Mouse (Mus musculus): ENCODE results near the gene Amdhd2. TPM values are rescaled to one million over a fixed set of nuclear protein-coding genes. Genes with fewer than 3 reads are reported as not detected.

Amdhd2 gene
- polyA plus RNA-seq, 1 experiment from 2014 or later: 36.8 TPM

DNA sequence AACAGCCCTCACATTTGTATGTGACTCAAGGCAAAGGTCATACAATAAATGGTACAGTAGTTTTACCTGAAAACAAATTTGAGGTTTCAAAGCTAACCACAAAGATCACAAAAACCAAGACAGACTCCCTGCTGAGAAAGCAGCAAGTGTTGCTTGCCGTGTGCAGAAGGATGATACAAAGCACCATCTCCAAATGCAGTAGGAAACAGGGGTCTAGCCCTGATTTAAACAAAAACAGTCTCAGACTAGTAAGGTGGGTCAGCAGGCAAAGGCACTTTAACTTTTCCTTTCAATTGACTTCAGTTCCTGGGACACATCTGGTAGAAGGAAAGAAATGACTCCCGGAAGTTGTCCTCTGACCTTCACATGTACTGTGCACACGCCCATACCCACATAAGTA, 36.8 kb downstream of the Amdhd2 start:
- Histone ChIP-seq H3K36me3 (no peaks in the 10 kb centered on the region), H3K9ac (no peak overlapping the region), H3K9me3 (no peaks in the 10 kb centered on the region), H3K4me1 (replicated peaks) (no peaks in the 10 kb centered on the region; the same call in 1 of the 2 replicates), H3K4me3 (no peak overlapping the region), H3K27me3 (no peaks in the 10 kb centered on the region), H3K4me2 (no peak overlapping the region), H3K27ac (no peak overlapping the region)
- ATAC-seq (ENCODE audit: low FRiP score): no peak
- WGBS: 81% methylated on average over 3 of the region's 3 CpGs

DNA sequence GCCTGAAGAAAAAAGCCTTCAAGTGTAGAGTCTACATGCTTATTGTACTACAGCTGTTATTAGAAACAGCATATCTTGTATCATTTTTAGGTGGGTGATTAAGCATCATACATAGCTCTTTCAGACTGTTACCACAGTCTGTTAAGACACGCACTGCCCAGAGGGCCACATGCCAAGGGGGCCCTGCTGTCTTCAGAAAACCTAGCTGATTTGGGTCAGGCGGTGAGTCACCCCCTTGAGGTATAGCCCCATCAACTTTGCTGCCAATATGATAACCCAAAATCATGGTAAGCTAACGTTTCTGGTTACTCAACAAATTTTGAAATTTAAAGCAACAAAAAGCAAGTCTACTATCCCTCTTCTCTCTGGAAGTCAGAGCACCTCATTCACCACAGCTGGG, 44.1 kb downstream of the Amdhd2 start:
- H3K9ac ChIP-seq: no peak overlapping the region

DNA sequence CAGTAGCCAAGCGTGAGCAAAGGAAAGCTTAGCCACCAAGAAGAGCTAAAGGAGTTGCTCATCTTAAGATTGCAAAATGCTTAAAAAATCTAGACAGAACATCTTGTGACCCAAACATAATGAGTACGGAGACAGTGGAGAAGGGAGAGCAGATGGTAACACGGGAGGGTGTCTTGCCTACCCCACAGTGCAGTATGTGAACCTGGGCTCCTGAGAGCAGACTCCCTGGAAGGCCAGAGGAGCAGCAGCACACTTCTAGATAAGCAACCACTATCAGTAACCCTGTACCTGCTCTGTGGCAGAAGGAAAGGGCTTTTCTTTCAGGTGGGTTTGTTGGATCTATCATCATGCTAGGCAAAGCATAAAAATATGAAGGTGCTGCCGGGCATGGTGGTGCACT, 50.5 kb downstream of the Amdhd2 start:
- Histone ChIP-seq H3K9ac (no peak overlapping the region), H3K36me3 (peaks cover 22% of the 10 kb centered on the region), H3K4me3 (no peak overlapping the region), H3K27me3 (no peaks in the 10 kb centered on the region), H3K4me1 (replicated peaks) (peaks cover 4% of the 10 kb centered on the region; the same call in 1 of the 2 replicates), H3K4me2 (no peak overlapping the region), H3K27ac (no peak overlapping the region), H3K9me3 (no peaks in the 10 kb centered on the region)
- 86% methylated on average over 4 of the region's 4 CpGs for WGBS
- no peak for ATAC-seq (ENCODE audit: low FRiP score)

More for the DNA sequence above, 44.1 kb downstream of the Amdhd2 start:
- whole genome bisulfite sequencing: 82% methylated on average over 3 of the region's 3 CpGs
- no peaks in the 10 kb centered on the region for H3K9me3 ChIP-seq
- no peak overlapping the region for H3K27ac ChIP-seq
- ATAC-seq (ENCODE audit: low FRiP score): no peak
- no peak overlapping the region for H3K4me3 ChIP-seq
- no peaks in the 10 kb centered on the region for H3K27me3 ChIP-seq
- H3K4me2 ChIP-seq: no peak overlapping the region
- H3K36me3 ChIP-seq: no peaks in the 10 kb centered on the region
- no peaks in the 10 kb centered on the region for H3K4me1 ChIP-seq (replicated peaks)

DNA sequence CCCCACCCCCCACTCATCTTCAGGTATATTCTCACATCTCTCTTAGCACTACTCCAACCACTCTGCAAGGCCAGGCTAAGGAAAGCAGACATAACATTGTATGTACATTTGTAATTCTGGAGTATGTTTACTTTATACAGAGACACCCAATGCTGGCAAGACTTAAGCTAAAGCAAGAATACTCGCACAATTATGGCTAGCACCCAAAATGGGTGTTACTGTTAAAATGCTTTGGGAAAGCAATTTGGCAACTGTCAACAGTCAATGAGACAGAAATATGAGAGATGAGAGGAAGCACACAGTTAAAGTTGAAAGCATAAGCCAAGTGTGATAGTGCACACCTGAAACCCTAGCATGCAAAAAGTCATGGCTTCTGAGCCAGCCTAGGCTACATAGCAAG, 52.3 kb downstream of the Amdhd2 start:
- H3K4me2 ChIP-seq: no peak overlapping the region
- peaks cover 24% of the 10 kb centered on the region for H3K36me3 ChIP-seq
- no peak for ATAC-seq (ENCODE audit: low FRiP score)
- H3K4me3 ChIP-seq: no peak overlapping the region
- H3K9me3 ChIP-seq: no peaks in the 10 kb centered on the region
- H3K9ac ChIP-seq: no peak overlapping the region
- no peak overlapping the region for H3K27ac ChIP-seq
- WGBS: 97% methylated on average over 1 of the region's 1 CpGs
- peaks cover 4% of the 10 kb centered on the region; the same call in 1 of the 2 replicates for H3K4me1 ChIP-seq (replicated peaks)
- no peaks in the 10 kb centered on the region for H3K27me3 ChIP-seq

DNA sequence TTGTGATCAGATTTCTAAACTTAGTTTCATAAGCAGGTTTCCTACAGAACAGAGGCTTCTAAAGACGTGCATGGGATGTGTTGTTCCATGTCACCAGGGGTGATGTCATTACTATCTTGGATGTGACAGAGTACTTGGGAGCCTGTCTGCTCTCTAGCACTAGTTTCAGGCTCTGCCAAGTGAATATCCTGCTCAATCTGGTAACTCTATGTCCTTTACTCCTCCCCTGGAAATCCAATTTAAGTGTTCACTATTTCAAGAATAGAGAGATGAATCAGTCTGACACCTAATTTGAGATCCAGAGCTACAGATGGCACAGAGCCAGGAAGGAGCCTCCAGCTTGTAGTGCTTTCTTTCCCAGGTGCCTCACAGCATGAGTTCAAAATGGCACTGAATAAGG, 54.7 kb downstream of the Amdhd2 start:
- no peaks in the 10 kb centered on the region for H3K27me3 ChIP-seq
- no peak overlapping the region for H3K27ac ChIP-seq
- H3K4me1 ChIP-seq (replicated peaks): peaks cover 4% of the 10 kb centered on the region; the same call in 1 of the 2 replicates
- H3K4me3 ChIP-seq: no peak overlapping the region
- no peak for ATAC-seq (ENCODE audit: low FRiP score)
- no peak overlapping the region for H3K4me2 ChIP-seq
- 83% methylated on average over 1 of the region's 1 CpGs for WGBS
- no peaks in the 10 kb centered on the region for H3K9me3 ChIP-seq
- no peak overlapping the region for H3K9ac ChIP-seq
- peaks cover 44% of the 10 kb centered on the region for H3K36me3 ChIP-seq

Other genes with a start within 250 kb of the Amdhd2 start
- not detected in 2 replicates for gene Dcpp3, start 246.3 kb downstream of the Amdhd2 start, polyA plus RNA-seq (2015; fragmentation: Nextera tagmentation; extraction: Ambion mirVana)
- gene Sbp, start 222.1 kb downstream of the Amdhd2 start, polyA plus RNA-seq (2015; fragmentation: Nextera tagmentation; extraction: Ambion mirVana): not detected in 2 replicates
- gene Sbpl, start 208.5 kb downstream of the Amdhd2 start, polyA plus RNA-seq (2015; fragmentation: Nextera tagmentation; extraction: Ambion mirVana): not detected in 2 replicates
- not detected in 2 replicates for gene Prss30, start 183.2 kb downstream of the Amdhd2 start, polyA plus RNA-seq (2015; fragmentation: Nextera tagmentation; extraction: Ambion mirVana)
- gene Prss22, start 165.7 kb downstream of the Amdhd2 start, polyA plus RNA-seq (2015; fragmentation: Nextera tagmentation; extraction: Ambion mirVana): not detected in 2 replicates
- gene Prss27, start 125.6 kb downstream of the Amdhd2 start, polyA plus RNA-seq (2015; fragmentation: Nextera tagmentation; extraction: Ambion mirVana): 0.26 and 0.48 TPM in 2 replicates
- 82.3 and 85.7 TPM in 2 replicates for gene Kctd5, start 90.3 kb downstream of the Amdhd2 start, polyA plus RNA-seq (2015; fragmentation: Nextera tagmentation; extraction: Ambion mirVana)
- 64.5 and 68.6 TPM in 2 replicates for gene Pdpk1, start 12.8 kb downstream of the Amdhd2 start, polyA plus RNA-seq (2015; fragmentation: Nextera tagmentation; extraction: Ambion mirVana)
- gene Atp6v0c, start 5.9 kb upstream of the Amdhd2 start, polyA plus RNA-seq (2015; fragmentation: Nextera tagmentation; extraction: Ambion mirVana): 1,028 and 1,039 TPM in 2 replicates
- gene Tbc1d24, start 41.8 kb upstream of the Amdhd2 start, polyA plus RNA-seq (2015; fragmentation: Nextera tagmentation; extraction: Ambion mirVana): 24.4 and 25.5 TPM in 2 replicates
- gene Ntn3, start 45.8 kb upstream of the Amdhd2 start, polyA plus RNA-seq (2015; fragmentation: Nextera tagmentation; extraction: Ambion mirVana): 4.2 and 5.2 TPM in 2 replicates
- 11.8 and 12.8 TPM in 2 replicates for gene Tedc2, start 57.1 kb upstream of the Amdhd2 start, polyA plus RNA-seq (2015; fragmentation: Nextera tagmentation; extraction: Ambion mirVana)
- gene Ccnf, start 87.7 kb upstream of the Amdhd2 start, polyA plus RNA-seq (2015; fragmentation: Nextera tagmentation; extraction: Ambion mirVana): 17.2 and 17.9 TPM in 2 replicates
- 0.43 and 0.61 TPM in 2 replicates for gene Abca17, start 187.3 kb upstream of the Amdhd2 start, polyA plus RNA-seq (2015; fragmentation: Nextera tagmentation; extraction: Ambion mirVana)
- 23.4 and 25.5 TPM in 2 replicates for gene Abca3, start 188.2 kb upstream of the Amdhd2 start, polyA plus RNA-seq (2015; fragmentation: Nextera tagmentation; extraction: Ambion mirVana)

Data from hindbrain, embryonic 13.5 days (tissue).